Comparison of ENCODE assay signal across 8 mouse cellular contexts in the genomic region with DNA sequence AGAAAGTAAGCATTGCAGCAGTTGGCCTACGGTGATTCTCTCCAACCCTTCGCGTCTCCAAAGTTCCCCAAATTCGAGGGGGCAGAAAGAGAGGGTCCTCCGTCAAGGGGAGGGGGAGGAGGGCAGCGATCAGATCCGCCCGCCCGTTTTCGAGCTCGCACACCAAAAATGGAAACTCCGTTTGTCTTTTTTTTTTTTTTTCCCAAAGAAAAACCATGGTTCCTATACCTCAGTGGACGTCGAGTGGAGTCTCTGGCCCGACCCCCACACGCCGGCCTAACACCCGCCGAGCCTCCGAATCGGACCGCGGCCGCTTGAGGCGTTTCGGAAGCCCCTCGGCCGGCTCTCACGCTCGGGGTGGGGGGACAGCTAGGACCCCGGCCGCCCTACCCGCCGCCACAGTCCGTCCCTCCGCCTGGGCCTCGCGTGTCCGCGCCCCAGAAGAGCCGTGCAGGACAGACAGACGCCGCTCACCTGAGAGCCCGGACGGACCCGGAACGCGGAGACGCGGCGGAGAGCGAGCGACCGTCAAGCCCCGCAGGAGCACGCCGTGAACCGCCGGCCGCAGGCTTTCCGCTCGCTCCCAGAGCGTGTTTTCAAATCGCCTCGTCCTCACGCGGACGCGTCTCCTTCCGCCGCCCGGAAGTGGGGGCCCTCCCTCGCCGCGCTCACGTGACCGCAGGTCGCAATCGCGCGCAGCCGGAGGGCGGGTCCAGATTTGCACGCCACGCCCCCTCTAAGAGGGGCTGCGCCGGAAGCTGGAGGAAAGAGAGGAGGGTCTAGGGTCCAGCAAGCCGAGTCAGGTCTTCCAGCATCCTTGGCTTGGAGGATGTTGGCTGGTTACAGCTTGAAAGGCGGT. TPM values are rescaled to one million over a fixed set of nuclear protein-coding genes. Genes with fewer than 3 reads are reported as not detected.
DNase-seq lines count a peak whose midpoint lies in the region; ATAC-seq and TF ChIP-seq lines count a peak whose summit lies in the region.

A gene (minus strand): TSS at position 668 of the 859 bp plus-strand sequence.

- peak; percentile 97 for ATAC-seq in forebrain, embryonic 12.5 days (ENCODE audit: low FRiP score)
- ATAC-seq in heart, postnatal 0 days (ENCODE audit: insufficient read depth, low read depth): peak; percentile 97
- peak; percentile 94 for ATAC-seq in liver, embryonic 16.5 days (ENCODE audit: low read depth)
- peak; percentile 96 for ATAC-seq in neural tube, embryonic 13.5 days (ENCODE audit: low read depth)

- H3K4me3 ChIP-seq in E14TG2a.4 (replicated peaks; ENCODE audit: low read length): peak within 1 kb of the TSS; percentile 95
- H3K4me3 ChIP-seq in forebrain, embryonic 12.5 days (replicated peaks): peak within 1 kb of the TSS; percentile 80
- peak within 1 kb of the TSS; percentile 93 for H3K4me3 ChIP-seq in heart, postnatal 0 days (ENCODE audit: low read depth, low read length)
- H3K4me3 ChIP-seq in liver, embryonic 16.5 days (ENCODE audit: low read depth, low read length): peak within 1 kb of the TSS; percentile 94
- peak within 1 kb of the TSS; percentile 99 for H3K4me3 ChIP-seq in neural tube, embryonic 13.5 days
- peak within 1 kb of the TSS; percentile 95 for H3K4me3 ChIP-seq in testis, adult 2 months (ENCODE audit: control insufficient read depth, low read depth, low read length)

- H3K9ac ChIP-seq in forebrain, embryonic 12.5 days: peak within 1 kb of the TSS; percentile 92
- H3K9ac ChIP-seq in heart, postnatal 0 days (replicated peaks; ENCODE audit: low read depth, low read length): peak within 1 kb of the TSS; percentile 90
- H3K9ac ChIP-seq in liver, embryonic 16.5 days (ENCODE audit: low read depth, low read length): peak within 1 kb of the TSS; percentile 94
- H3K9ac ChIP-seq in neural tube, embryonic 13.5 days: peak within 1 kb of the TSS; percentile 95

- no peak for TF ChIP-seq CTCF in E14TG2a.4 (conservative IDR thresholded peaks at IDR 0.05; ENCODE audit: low read length)
- TF ChIP-seq CTCF in heart, postnatal 0 days (IDR thresholded peaks at IDR 0.05; ENCODE audit: low read depth): no peak
- no peak for TF ChIP-seq CTCF in testis, adult 2 months (IDR thresholded peaks at IDR 0.05; ENCODE audit: control insufficient read depth, insufficient read depth, insufficient replicate concordance, low read depth, low read length)

- H3K9me3 ChIP-seq in E14TG2a.4 (ENCODE audit: low read length): no peaks in the 10 kb centered on the region
- H3K9me3 ChIP-seq in forebrain, embryonic 12.5 days: no peaks in the 10 kb centered on the region
- H3K9me3 ChIP-seq in heart, postnatal 0 days (replicated peaks; ENCODE audit: control insufficient read depth, low read length): no peaks in the 10 kb centered on the region
- no peaks in the 10 kb centered on the region for H3K9me3 ChIP-seq in liver, embryonic 16.5 days (replicated peaks; ENCODE audit: control insufficient read depth, low read length)
- no peaks in the 10 kb centered on the region for H3K9me3 ChIP-seq in neural tube, embryonic 13.5 days

- peaks cover 25% of the 10 kb centered on the region for H3K36me3 ChIP-seq in E14TG2a.4 (ENCODE audit: insufficient read depth, low read length)
- peaks cover 8% of the 10 kb centered on the region for H3K36me3 ChIP-seq in forebrain, embryonic 12.5 days (replicated peaks)
- H3K36me3 ChIP-seq in heart, postnatal 0 days (replicated peaks; ENCODE audit: control insufficient read depth, insufficient read depth, low read length): peaks cover 8% of the 10 kb centered on the region
- H3K36me3 ChIP-seq in liver, embryonic 16.5 days (ENCODE audit: control insufficient read depth, insufficient read depth): peaks cover 5% of the 10 kb centered on the region
- H3K36me3 ChIP-seq in neural tube, embryonic 13.5 days: peaks cover 8% of the 10 kb centered on the region
- H3K36me3 ChIP-seq in testis, adult 2 months (ENCODE audit: control insufficient read depth, insufficient read depth, low read length): no peaks in the 10 kb centered on the region

- H3K27me3 ChIP-seq in E14TG2a.4 (ENCODE audit: insufficient read depth, low read length): no peaks in the 10 kb centered on the region
- no peaks in the 10 kb centered on the region for H3K27me3 ChIP-seq in forebrain, embryonic 12.5 days
- no peaks in the 10 kb centered on the region for H3K27me3 ChIP-seq in heart, postnatal 0 days (ENCODE audit: control insufficient read depth, insufficient read depth, low read length)
- no peaks in the 10 kb centered on the region for H3K27me3 ChIP-seq in liver, embryonic 16.5 days (ENCODE audit: control insufficient read depth, insufficient read depth, low read depth, low read length)
- no peaks in the 10 kb centered on the region for H3K27me3 ChIP-seq in neural tube, embryonic 13.5 days
- no peaks in the 10 kb centered on the region for H3K27me3 ChIP-seq in testis, adult 2 months (ENCODE audit: control insufficient read depth, insufficient read depth, low read length)

- peak; percentile 20; the same call in 1 of the 2 replicates for TF ChIP-seq EP300 in heart, postnatal 0 days (IDR thresholded peaks at IDR 0.05; ENCODE audit: low read depth)

- peak; percentile 75 for DNase-seq in c-Kit-positive CD71-positive TER-119-positive erythroid progenitor cells, embryonic 14.5 days (ENCODE audit: low spot score)
- DNase-seq in heart, postnatal 0 days (ENCODE audit: low spot score): peak; percentile 84
- peak; percentile 94 to 96 for DNase-seq in kidney, postnatal 4 days

- peak within 1 kb of the TSS; percentile 76 for H3K4me2 ChIP-seq in forebrain, embryonic 12.5 days
- peak within 1 kb of the TSS; percentile 92 for H3K4me2 ChIP-seq in heart, postnatal 0 days (ENCODE audit: low read depth, low read length)
- peak within 1 kb of the TSS; percentile 92 for H3K4me2 ChIP-seq in liver, embryonic 16.5 days (ENCODE audit: low read depth, low read length)
- peak within 1 kb of the TSS; percentile 95 for H3K4me2 ChIP-seq in neural tube, embryonic 13.5 days

- TF ChIP-seq POLR2A in testis, adult 2 months (IDR thresholded peaks at IDR 0.05; ENCODE audit: control insufficient read depth, low read depth, low read length): peak; percentile 96

- under 1% methylated on average over 89 of the region's 89 CpGs for WGBS in forebrain, embryonic 12.5 days
- under 1% methylated on average over 89 of the region's 89 CpGs for WGBS in heart, postnatal 0 days
- WGBS in liver, embryonic 16.5 days (ENCODE audit: insufficient replicate concordance): under 1% methylated on average over 74 of the region's 89 CpGs
- WGBS in neural tube, embryonic 13.5 days: under 1% methylated on average over 89 of the region's 89 CpGs

- peak within 1 kb of the TSS; percentile 82 for H3K27ac ChIP-seq in forebrain, embryonic 12.5 days
- peak within 1 kb of the TSS; percentile 73 for H3K27ac ChIP-seq in heart, postnatal 0 days (ENCODE audit: low read depth)
- peak within 1 kb of the TSS; percentile 75 for H3K27ac ChIP-seq in liver, embryonic 16.5 days (ENCODE audit: low read length)
- peak within 1 kb of the TSS; percentile 74 for H3K27ac ChIP-seq in neural tube, embryonic 13.5 days (replicated peaks)
- peak within 1 kb of the TSS; percentile 89 for H3K27ac ChIP-seq in testis, adult 2 months (ENCODE audit: control insufficient read depth, insufficient read depth, low read depth, low read length)

- H3K4me1 ChIP-seq in E14TG2a.4 (replicated peaks; ENCODE audit: low read depth, low read length): peaks cover 25% of the 10 kb centered on the region
- peaks cover 20% of the 10 kb centered on the region for H3K4me1 ChIP-seq in forebrain, embryonic 12.5 days
- peaks cover 22% of the 10 kb centered on the region for H3K4me1 ChIP-seq in heart, postnatal 0 days (ENCODE audit: control insufficient read depth, insufficient read depth)
- peaks cover 9% of the 10 kb centered on the region for H3K4me1 ChIP-seq in liver, embryonic 16.5 days (ENCODE audit: control insufficient read depth, low read depth, low read length)
- peaks cover 24% of the 10 kb centered on the region for H3K4me1 ChIP-seq in neural tube, embryonic 13.5 days (replicated peaks)
- peaks cover 4% of the 10 kb centered on the region for H3K4me1 ChIP-seq in testis, adult 2 months (ENCODE audit: control insufficient read depth, insufficient read depth, low read length)

RNA-seq across cellular contexts. Expression of the gene that starts here (rescaled TPM):
- polyA plus RNA-seq in forebrain, embryonic 12.5 days (2016; fragmentation: Nextera tagmentation; extraction: Ambion mirVana): 58.5 and 62.5 TPM in 2 replicates
- total RNA-seq in heart, postnatal 0 days (2014; rRNA removed; ENCODE audit: low replicate concordance): 18.2 and 23.6 TPM in 2 replicates
- polyA plus RNA-seq in heart, postnatal 0 days (2015; fragmentation: Nextera tagmentation; extraction: Ambion mirVana): 14.5 and 16.0 TPM in 2 replicates
- 12.7 and 12.8 TPM in 2 replicates for polyA plus RNA-seq in liver, embryonic 16.5 days (2015; fragmentation: Nextera tagmentation; extraction: Ambion mirVana)
- 39.7 and 40.8 TPM in 2 replicates for polyA plus RNA-seq in neural tube, embryonic 13.5 days (2015; fragmentation: Nextera tagmentation; extraction: Ambion mirVana)
- 46.3 and 55.6 TPM in 2 replicates for polyA plus RNA-seq in testis, adult 2 months (2012; rRNA removed)

Comparison
In these comparisons a context has a peak if more than half of its experiments do, and no peak if none do; other contexts are left out.
1. Peak in every context shown above with its lines: DNase-seq, ATAC-seq, H3K4me3 ChIP-seq and H3K27ac ChIP-seq.